Mouse (Mus musculus): ENCODE data around the gene Bad. TPM values are rescaled to one million over a fixed set of nuclear protein-coding genes. Genes with fewer than 3 reads are reported as not detected.
A peak's percentile ranks its signal among the peaks of the same experiment; 100 is the strongest.
"Not testable (repeated sequence)": the region's sequence is repeated elsewhere in the genome, so short reads cannot be mapped to it uniquely, and the experiment has no call there.

Bad gene
- polyA plus RNA-seq, 1 experiment from 2014 or later: 99.1 TPM

GRCm38 (mm10) chr19:6987061-6987903 lies 45.6 kb downstream of the Bad start, which contains the start of gene Vegfb:
Gene Vegfb, minus strand, starts transcription at chr19:6987651.
- Histone ChIP-seq H3K4me1 (replicated peaks) (peaks cover 30% of the 10 kb centered on the region), H3K9ac (peak within 1 kb of the TSS; percentile 89), H3K4me3 (peak within 1 kb of the TSS; percentile 73), H3K27me3 (no peaks in the 10 kb centered on the region), H3K9me3 (no peaks in the 10 kb centered on the region), H3K4me2 (peak within 1 kb of the TSS; percentile 86), H3K36me3 (peaks cover 10% of the 10 kb centered on the region; the same call in 1 of the 2 replicates), H3K27ac (replicated peaks) (peak within 1 kb of the TSS; percentile 83)
- under 1% methylated on average over 69 of the region's 85 CpGs for WGBS
- ATAC-seq (ENCODE audit: low FRiP score, low read depth): peak; percentile 47

GRCm38 (mm10) chr19:6987904-6988285 lies 46.2 kb downstream of the Bad start:
- 5% methylated on average over 8 of the region's 8 CpGs for WGBS
- Histone ChIP-seq H3K27me3 (no peaks in the 10 kb centered on the region), H3K27ac (replicated peaks) (peak overlapping the region; percentile 83), H3K4me1 (replicated peaks) (peaks cover 33% of the 10 kb centered on the region), H3K4me2 (peak overlapping the region; percentile 86), H3K9ac (peak overlapping the region; percentile 89), H3K4me3 (peak overlapping the region; percentile 73), H3K36me3 (peaks cover 9% of the 10 kb centered on the region; the same call in 1 of the 2 replicates), H3K9me3 (no peaks in the 10 kb centered on the region)
- no peak for ATAC-seq (ENCODE audit: low FRiP score, low read depth)

- Histone ChIP-seq H3K4me1 (replicated peaks) (peaks cover 45% of the 10 kb centered on the region), H3K27ac (replicated peaks) (no peak overlapping the region), H3K4me3 (no peak overlapping the region), H3K4me2 (no peak overlapping the region), H3K9me3 (no peaks in the 10 kb centered on the region), H3K36me3 (no peaks in the 10 kb centered on the region), H3K9ac (no peak overlapping the region), H3K27me3 (no peaks in the 10 kb centered on the region)
- 81% methylated on average over 8 of the region's 8 CpGs for WGBS
- ATAC-seq (ENCODE audit: low FRiP score, low read depth): no peak
Observed at GRCm38 (mm10) chr19:6989251-6989650, 47.6 kb downstream of the Bad start.

DNA sequence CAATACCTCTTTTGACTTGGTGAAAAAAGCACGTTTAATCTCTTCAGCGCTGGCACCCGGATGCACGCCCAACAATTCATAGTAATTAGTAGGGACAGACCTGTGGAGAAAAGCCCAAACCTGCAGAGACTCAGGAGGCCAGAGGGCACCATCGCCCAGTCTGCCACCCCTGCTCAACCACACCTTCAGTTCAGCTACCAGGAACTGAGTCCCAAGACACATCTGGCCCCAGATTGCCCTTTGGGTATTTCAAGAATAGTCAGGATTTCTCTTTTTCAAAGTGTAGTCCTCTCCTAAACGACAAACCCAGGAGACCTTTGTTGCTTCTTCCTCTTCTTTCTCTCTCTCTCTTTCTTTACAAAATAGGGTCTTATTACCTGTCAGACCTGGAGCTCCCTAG lies 49.1 kb downstream of the Bad start:
- no peak overlapping the region for H3K4me2 ChIP-seq
- peaks cover 58% of the 10 kb centered on the region for H3K4me1 ChIP-seq (replicated peaks)
- no peaks in the 10 kb centered on the region for H3K9me3 ChIP-seq
- no peak for ATAC-seq (ENCODE audit: low FRiP score, low read depth)
- no peaks in the 10 kb centered on the region for H3K36me3 ChIP-seq
- H3K4me3 ChIP-seq: no peak overlapping the region
- WGBS: 93% methylated on average over 6 of the region's 6 CpGs
- no peak overlapping the region for H3K27ac ChIP-seq (replicated peaks)
- no peaks in the 10 kb centered on the region for H3K27me3 ChIP-seq
- H3K9ac ChIP-seq: no peak overlapping the region

DNA sequence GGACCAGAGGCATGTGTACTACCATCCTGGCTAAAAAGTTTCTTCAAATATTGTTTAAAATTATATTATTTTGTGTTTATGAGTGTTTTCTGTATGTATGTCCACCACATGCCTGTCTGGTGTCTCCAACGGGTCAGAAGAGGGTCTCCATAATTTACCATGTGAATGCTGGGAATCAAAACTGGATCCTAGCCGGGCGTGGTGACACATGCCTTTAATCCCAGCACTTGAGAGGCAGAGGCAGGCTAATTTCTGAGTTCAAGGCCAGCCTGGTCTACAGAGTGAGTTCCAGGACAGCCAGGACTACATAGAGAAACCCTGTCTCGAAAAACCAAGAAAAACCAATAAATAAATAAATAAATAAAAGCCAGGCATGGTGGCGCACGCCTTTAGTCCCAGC lies 49.5 kb downstream of the Bad start:
- H3K4me3 ChIP-seq; ATAC-seq (ENCODE audit: low FRiP score, low read depth); H3K9ac ChIP-seq; H3K27ac ChIP-seq (replicated peaks); H3K36me3 ChIP-seq; H3K27me3 ChIP-seq; H3K9me3 ChIP-seq: not testable (repeated sequence)
- peak overlapping the region; percentile 98 for H3K4me2 ChIP-seq
- peaks cover 55% of the 10 kb centered on the region for H3K4me1 ChIP-seq (replicated peaks)
- WGBS: 94% methylated on average over 6 of the region's 6 CpGs

DNA sequence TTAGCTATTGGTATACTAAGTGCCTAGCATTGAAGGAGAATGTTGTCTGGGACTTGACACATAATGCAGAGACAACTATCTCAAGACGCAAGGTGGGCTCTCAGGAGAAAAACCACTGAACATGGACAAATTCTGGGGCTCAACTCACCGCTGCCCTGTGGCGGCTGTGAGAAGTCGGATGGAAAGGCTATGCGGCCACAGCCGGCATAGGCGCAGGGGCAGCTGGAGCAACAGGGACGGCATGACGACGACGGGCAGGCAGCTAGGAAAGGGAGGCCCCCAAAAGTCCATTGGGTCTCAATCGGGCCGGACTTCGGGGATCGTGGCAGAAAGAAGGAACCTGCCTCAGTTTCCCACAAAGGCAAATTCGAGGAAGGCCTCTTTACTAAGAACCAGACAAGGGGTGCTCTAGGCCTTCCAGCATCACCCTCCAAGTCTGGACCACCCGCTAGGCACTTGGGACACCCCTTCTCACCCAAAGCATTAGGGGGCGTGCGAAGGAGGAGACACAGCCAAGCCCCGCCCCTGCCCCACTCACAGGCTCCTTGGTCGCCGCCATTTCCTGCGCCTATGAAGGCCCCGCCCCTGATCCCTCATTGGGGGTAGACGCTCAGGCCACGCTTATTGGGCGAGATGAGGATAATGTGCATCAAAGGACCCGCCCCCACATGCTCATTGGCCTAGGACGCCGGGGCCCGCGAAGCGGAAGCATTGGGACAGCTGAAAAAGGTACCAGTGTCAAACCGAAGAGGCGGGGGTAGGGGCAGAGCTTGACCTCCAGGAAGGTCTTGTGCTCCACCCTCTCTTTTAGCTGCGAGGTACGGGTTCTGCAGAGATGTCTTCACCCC lies 50.6 kb downstream of the Bad start, which contains the start of gene Dnajc4:
Gene Dnajc4 (minus strand): TSS at position 562 of the 848 bp plus-strand sequence.
- H3K4me1 ChIP-seq (replicated peaks): peaks cover 57% of the 10 kb centered on the region
- H3K27me3 ChIP-seq: no peaks in the 10 kb centered on the region
- peak; percentile 94 for ATAC-seq (ENCODE audit: low FRiP score, low read depth)
- H3K4me2 ChIP-seq: peak within 1 kb of the TSS; percentile 98
- H3K4me3 ChIP-seq: peak within 1 kb of the TSS; percentile 55
- H3K36me3 ChIP-seq: no peaks in the 10 kb centered on the region
- H3K9me3 ChIP-seq: no peaks in the 10 kb centered on the region
- H3K9ac ChIP-seq: peak within 1 kb of the TSS; percentile 64
- H3K27ac ChIP-seq (replicated peaks): peak within 1 kb of the TSS; percentile 54
- 2% methylated on average over 37 of the region's 37 CpGs for WGBS

- Histone ChIP-seq H3K4me2 (peak overlapping the region; percentile 98), H3K9me3 (no peaks in the 10 kb centered on the region), H3K9ac (peak overlapping the region; percentile 44), H3K27ac (replicated peaks) (peak overlapping the region; percentile 54; the same call in 1 of the 2 replicates), H3K27me3 (no peaks in the 10 kb centered on the region), H3K4me1 (replicated peaks) (peaks cover 56% of the 10 kb centered on the region), H3K36me3 (no peaks in the 10 kb centered on the region), H3K4me3 (peak overlapping the region; percentile 55)
- WGBS: 64% methylated on average over 14 of the region's 14 CpGs
- no peak for ATAC-seq (ENCODE audit: low FRiP score, low read depth)
Observed at GRCm38 (mm10) chr19:6993011-6993770, 51.5 kb downstream of the Bad start.

DNA sequence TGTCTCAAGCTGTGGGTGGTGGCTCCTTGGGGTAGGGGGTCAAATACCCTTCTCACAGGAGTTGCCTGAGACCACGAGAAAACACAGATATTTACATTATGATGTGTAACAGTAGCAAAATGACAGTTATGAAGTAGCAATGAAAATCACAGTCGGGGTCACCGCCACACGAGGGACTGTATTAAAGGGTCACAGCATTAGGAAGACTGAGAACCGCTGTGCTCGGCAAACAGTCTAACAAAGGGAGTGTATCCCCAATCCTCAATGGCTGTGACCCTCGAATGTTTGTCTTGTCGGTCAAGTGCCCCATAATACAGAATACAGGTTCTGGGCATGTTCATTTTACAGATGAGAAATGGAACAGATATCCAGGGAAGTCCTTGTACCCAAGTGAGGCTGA lies 52.3 kb downstream of the Bad start:
- ATAC-seq (ENCODE audit: low FRiP score, low read depth): no peak
- Histone ChIP-seq H3K4me2 (no peak overlapping the region), H3K4me3 (no peak overlapping the region), H3K36me3 (peaks cover 5% of the 10 kb centered on the region; the same call in 1 of the 2 replicates), H3K9me3 (no peaks in the 10 kb centered on the region), H3K4me1 (replicated peaks) (peaks cover 54% of the 10 kb centered on the region), H3K27ac (replicated peaks) (no peak overlapping the region), H3K9ac (no peak overlapping the region), H3K27me3 (no peaks in the 10 kb centered on the region)
- WGBS: 88% methylated on average over 8 of the region's 8 CpGs

- H3K27ac ChIP-seq (replicated peaks): no peak overlapping the region
- no peaks in the 10 kb centered on the region for H3K9me3 ChIP-seq
- peaks cover 10% of the 10 kb centered on the region for H3K36me3 ChIP-seq
- no peaks in the 10 kb centered on the region for H3K27me3 ChIP-seq
- H3K9ac ChIP-seq: 0 out of 2 replicates have a peak overlapping the region, but pooled peaks have one; percentile 68
- ATAC-seq (ENCODE audit: low FRiP score, low read depth): no peak
- H3K4me1 ChIP-seq (replicated peaks): peaks cover 54% of the 10 kb centered on the region
- peak overlapping the region; percentile 86 for H3K4me2 ChIP-seq
- 91% methylated on average over 8 of the region's 8 CpGs for WGBS
- H3K4me3 ChIP-seq: 0 out of 2 replicates have a peak overlapping the region, but pooled peaks have one; percentile 61
Observed at GRCm38 (mm10) chr19:6994489-6994888, 52.8 kb downstream of the Bad start.

DNA sequence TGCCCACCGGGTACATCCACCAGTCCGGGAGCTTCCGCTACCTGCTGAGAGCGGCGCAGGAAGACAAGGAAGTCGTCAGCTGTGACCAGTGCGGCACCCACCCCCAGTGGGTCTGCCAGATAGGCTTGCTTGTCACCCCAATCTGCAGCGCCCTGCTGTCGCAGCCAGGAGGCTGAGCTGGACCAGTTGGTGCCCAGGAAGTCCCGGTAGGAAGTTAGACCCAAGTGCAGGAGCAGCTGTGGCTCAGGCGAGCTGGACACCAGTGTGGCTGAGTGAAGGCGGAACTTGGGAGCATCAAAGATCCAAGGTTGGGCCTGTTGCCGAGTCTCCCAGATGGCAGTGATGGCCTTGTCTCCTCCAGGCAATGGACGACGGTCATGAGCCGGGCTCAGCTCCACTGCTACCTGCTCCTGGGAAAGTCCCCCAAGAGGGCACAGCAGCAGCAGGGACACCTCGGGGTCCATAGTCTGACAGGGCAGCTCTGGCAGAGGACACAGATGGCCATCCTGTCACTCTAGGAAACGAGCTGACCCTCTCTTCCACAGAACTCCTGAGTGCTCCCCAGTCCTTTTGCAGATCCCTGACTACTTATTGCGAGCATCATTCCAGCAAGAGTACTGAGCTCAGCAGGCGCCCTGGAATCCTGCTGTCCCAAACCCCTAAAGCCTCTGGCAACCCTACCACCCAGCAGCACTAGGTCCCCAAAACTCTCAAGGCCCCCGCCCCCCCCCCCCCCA lies 53.8 kb downstream of the Bad start:
- peak overlapping the region; percentile 57 for H3K27ac ChIP-seq (replicated peaks)
- no peak for ATAC-seq (ENCODE audit: low FRiP score, low read depth)
- peaks cover 18% of the 10 kb centered on the region for H3K36me3 ChIP-seq
- WGBS: 53% methylated on average over 21 of the region's 21 CpGs
- H3K4me3 ChIP-seq: peak overlapping the region; percentile 61
- no peaks in the 10 kb centered on the region for H3K27me3 ChIP-seq
- peak overlapping the region; percentile 86 for H3K4me2 ChIP-seq
- peaks cover 54% of the 10 kb centered on the region for H3K4me1 ChIP-seq (replicated peaks)
- H3K9ac ChIP-seq: peak overlapping the region; percentile 68
- H3K9me3 ChIP-seq: no peaks in the 10 kb centered on the region

DNA sequence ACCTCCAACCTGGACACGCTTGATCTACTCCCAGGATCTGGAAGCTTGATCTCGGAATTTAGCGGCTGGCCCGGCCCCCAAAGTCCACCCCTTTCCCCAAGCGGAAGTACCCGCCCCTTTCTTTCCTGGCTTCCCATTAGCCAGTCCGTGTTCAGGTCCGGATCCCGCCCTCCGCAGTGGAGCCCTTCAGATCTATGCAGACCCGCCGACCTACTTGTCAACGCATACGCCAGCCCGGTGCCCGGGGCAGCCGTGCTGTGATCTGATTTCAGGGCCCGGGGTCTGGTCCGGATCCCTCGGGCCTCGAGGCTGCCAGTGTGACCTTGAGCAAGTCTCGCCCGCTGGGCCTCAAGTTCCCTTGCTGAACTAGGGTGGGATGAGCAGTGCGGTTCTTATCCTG lies 54.3 kb downstream of the Bad start, which contains the start of the genes Nudt22 and Trpt1:
Gene Nudt22 (minus strand): TSS at position 112 of the 400 bp plus-strand sequence.
Gene Trpt1 (plus strand): TSS at position 126 of the 400 bp plus-strand sequence.
- H3K36me3 ChIP-seq: peaks cover 18% of the 10 kb centered on the region
- H3K27ac ChIP-seq (replicated peaks): peak within 1 kb of the TSS; percentile 78
- no peaks in the 10 kb centered on the region for H3K27me3 ChIP-seq
- H3K4me2 ChIP-seq: peak within 1 kb of the TSS; percentile 86
- H3K9me3 ChIP-seq: no peaks in the 10 kb centered on the region
- peak; percentile 79 for ATAC-seq (ENCODE audit: low FRiP score, low read depth)
- peak within 1 kb of the TSS; percentile 68 for H3K9ac ChIP-seq
- peaks cover 54% of the 10 kb centered on the region for H3K4me1 ChIP-seq (replicated peaks)
- peak within 1 kb of the TSS; percentile 61 for H3K4me3 ChIP-seq
- WGBS: under 1% methylated on average over 24 of the region's 24 CpGs

Measured in hindbrain, embryonic 15.5 days (tissue).